Mouse (Mus musculus): ENCODE results near the gene Cttnbp2nl.

DNA sequence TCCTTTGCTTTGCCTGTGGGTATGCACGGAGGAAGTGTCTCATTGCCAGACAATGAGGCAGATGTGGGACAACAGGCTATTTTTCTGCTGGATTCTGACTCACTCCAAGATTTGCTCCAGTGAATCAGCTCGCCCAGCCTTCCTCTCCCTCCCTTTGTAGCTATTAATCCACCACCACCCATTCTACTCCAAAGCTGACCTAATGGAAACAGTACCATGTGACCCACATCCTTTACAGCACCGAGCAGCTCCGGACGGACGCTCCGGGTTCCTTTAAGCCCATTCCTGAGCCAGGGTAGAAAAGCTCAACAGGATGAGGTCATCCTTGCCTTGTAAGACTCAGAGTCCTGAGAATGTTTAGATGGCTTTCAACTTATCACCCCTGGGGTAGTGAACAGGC is 2.0 kb upstream of the Cttnbp2nl start:
- TF ChIP-seq POLR2A (IDR thresholded peaks at IDR 0.05; ENCODE audit: low read depth, low read length), result no peak
- TF ChIP-seq CTCF (IDR thresholded peaks at IDR 0.05; ENCODE audit: extremely low read depth, insufficient read depth, insufficient read length, insufficient replicate concordance), result no peak

Data from spleen, adult 2 months (tissue).